Mouse (Mus musculus): ENCODE results near the gene Gm3696. TPM values are rescaled to one million over a fixed set of nuclear protein-coding genes. Genes with fewer than 3 reads are reported as not detected.
"Not testable (repeated sequence)": the region's sequence is repeated elsewhere in the genome, so short reads cannot be mapped to it uniquely, and the experiment has no call there.

Gene Gm3696
- total RNA-seq (2021) = under 1 TPM in 1 of 2 experiments, not detected in 1; 0.30 TPM
- not detected in 2 replicates for polyA plus RNA-seq (2012; rRNA removed)
- long read RNA-seq = 0 reads

- 56% methylated on average over 1 of the region's 3 CpGs for WGBS
- H3K27ac ChIP-seq; H3K36me3 ChIP-seq (ENCODE audit: control insufficient read depth, insufficient read depth, low read length); H3K4me1 ChIP-seq (ENCODE audit: control insufficient read depth, insufficient read depth, low read length); H3K9ac ChIP-seq (ENCODE audit: low read depth, low read length); DNase-seq; H3K4me3 ChIP-seq; H3K27me3 ChIP-seq (ENCODE audit: control insufficient read depth, insufficient read depth, low read length); intact Hi-C loops (cut with DNase I); H3K79me2 ChIP-seq (replicated peaks; ENCODE audit: control insufficient read depth, insufficient read depth, low read length): not testable (repeated sequence)
Measured at GRCm38 (mm10) chr14:7100521-7100920, at the start of gene Gm3696. Gm3696 (minus strand) TSS chr14:7100621.

GRCm38 (mm10) chr14:7125312-7125711 lies 24.9 kb upstream of the Gm3696 start, which contains the start of gene Gm6676:
Gm6676 (minus strand) TSS chr14:7125412.
- H3K36me3 ChIP-seq (ENCODE audit: control insufficient read depth, insufficient read depth, low read length); H3K27ac ChIP-seq; H3K4me3 ChIP-seq; H3K4me1 ChIP-seq (ENCODE audit: control insufficient read depth, insufficient read depth, low read length); H3K9ac ChIP-seq (ENCODE audit: low read depth, low read length); H3K27me3 ChIP-seq (ENCODE audit: control insufficient read depth, insufficient read depth, low read length); DNase-seq; H3K79me2 ChIP-seq (replicated peaks; ENCODE audit: control insufficient read depth, insufficient read depth, low read length); intact Hi-C loops (cut with DNase I): not testable (repeated sequence)
- WGBS = no CpG with 5 or more reads among the region's 2 CpGs

DNA sequence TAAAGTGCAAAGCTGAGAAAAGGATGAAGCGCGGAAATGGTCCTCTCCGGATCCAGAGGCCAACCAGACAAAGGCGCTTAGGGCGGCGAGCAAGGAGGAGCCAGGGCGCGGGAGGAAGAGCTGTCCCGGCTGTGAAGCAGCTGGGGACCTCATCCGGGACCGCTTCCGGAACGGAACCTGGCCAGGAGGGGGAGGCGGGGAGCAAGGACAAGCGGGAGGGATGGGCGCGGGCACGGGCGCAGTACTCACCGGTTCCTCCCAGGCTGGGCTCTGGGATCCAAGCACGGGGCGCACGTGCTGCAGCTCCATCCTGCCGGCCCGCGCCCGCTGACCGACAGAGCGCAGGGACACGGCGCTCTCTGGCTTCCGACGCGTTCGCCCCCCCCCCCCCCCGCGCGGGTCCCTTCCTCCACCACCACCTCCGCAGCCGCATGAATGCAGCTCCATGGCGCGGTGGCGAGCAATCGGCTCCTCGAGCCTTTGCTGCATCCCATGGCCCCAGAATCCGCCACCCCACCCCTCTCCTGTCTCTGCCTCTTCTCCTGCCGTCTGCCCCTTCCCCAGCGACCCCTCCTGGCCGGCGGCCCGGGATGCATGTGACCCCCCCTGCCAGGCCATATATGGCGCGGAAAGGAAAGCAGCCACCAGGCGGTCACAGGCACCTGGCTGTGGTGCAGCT lies 4.8 kb upstream of the Gm3696 start:
- DNase-seq = peak; percentile 2 to 10
- peak overlapping the region; percentile 19 for H3K9ac ChIP-seq (ENCODE audit: low read depth, low read length)
- intact Hi-C loops (cut with DNase I); H3K27ac ChIP-seq; H3K27me3 ChIP-seq (ENCODE audit: control insufficient read depth, insufficient read depth, low read length); H3K4me3 ChIP-seq; H3K36me3 ChIP-seq (ENCODE audit: control insufficient read depth, insufficient read depth, low read length); H3K4me1 ChIP-seq (ENCODE audit: control insufficient read depth, insufficient read depth, low read length); H3K79me2 ChIP-seq (replicated peaks; ENCODE audit: control insufficient read depth, insufficient read depth, low read length): not testable (repeated sequence)
- WGBS = 3% methylated on average over 8 of the region's 54 CpGs

DNA sequence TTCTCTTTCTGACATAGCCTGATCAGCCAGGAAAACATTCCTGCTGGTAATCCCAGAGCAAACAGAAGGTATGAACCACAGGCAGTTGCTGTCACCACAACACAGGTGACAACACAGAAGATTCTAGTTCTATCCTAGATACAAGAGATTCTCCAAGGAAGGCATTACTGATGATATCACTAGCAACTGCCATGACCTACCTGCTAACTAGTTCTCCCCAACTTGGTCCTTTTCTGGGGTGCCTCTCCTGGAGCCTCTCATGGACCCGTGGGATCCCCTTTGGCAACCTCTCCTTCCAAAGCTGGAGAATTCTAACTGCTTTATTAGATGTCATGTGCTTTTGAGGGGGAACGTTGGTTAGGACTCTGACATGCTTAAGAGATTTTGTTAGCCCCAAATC lies 55.6 kb downstream of the Gm3696 start, which contains the start of gene Gm3685:
Gene Gm3685 (minus strand): TSS at position 101 of the 400 bp plus-strand sequence.
- H3K9ac ChIP-seq (ENCODE audit: low read depth, low read length); H3K79me2 ChIP-seq (replicated peaks; ENCODE audit: control insufficient read depth, insufficient read depth, low read length); intact Hi-C loops (cut with DNase I); H3K4me1 ChIP-seq (ENCODE audit: control insufficient read depth, insufficient read depth, low read length); H3K4me3 ChIP-seq; H3K27ac ChIP-seq; H3K36me3 ChIP-seq (ENCODE audit: control insufficient read depth, insufficient read depth, low read length); H3K27me3 ChIP-seq (ENCODE audit: control insufficient read depth, insufficient read depth, low read length); DNase-seq: not testable (repeated sequence)
- WGBS = no CpG with 5 or more reads among the region's 2 CpGs

Other genes starting within 250 kb of the Gm3696 start
- gene Gm3667, start 210.7 kb downstream of the Gm3696 start, total RNA-seq (2021) = not detected
- 0.25 TPM in 1 of 2 replicates, not detected in the other for gene Gm3667, start 210.7 kb downstream of the Gm3696 start, polyA plus RNA-seq (2012; rRNA removed)
- not detected for gene Gm6356, start 126.8 kb downstream of the Gm3696 start, total RNA-seq (2021)
- gene Gm6356, start 126.8 kb downstream of the Gm3696 start, polyA plus RNA-seq (2012; rRNA removed) = not detected in 2 replicates
- gene Gm10406, start 73.2 kb downstream of the Gm3696 start, total RNA-seq (2021) = not detected
- gene Gm10406, start 73.2 kb downstream of the Gm3696 start, polyA plus RNA-seq (2012; rRNA removed) = 0.33 TPM in 1 of 2 replicates, not detected in the other
- not detected for gene Gm3685, start 55.7 kb downstream of the Gm3696 start, total RNA-seq (2021)
- not detected in 2 replicates for gene Gm3685, start 55.7 kb downstream of the Gm3696 start, polyA plus RNA-seq (2012; rRNA removed)
- gene Gm6676, start 24.8 kb upstream of the Gm3696 start, total RNA-seq (2021) = not detected
- not detected in 2 replicates for gene Gm6676, start 24.8 kb upstream of the Gm3696 start, polyA plus RNA-seq (2012; rRNA removed)
- under 1 TPM in 1 of 2 experiments, not detected in 1; 0.11 TPM for gene Gm3512, start 73.9 kb upstream of the Gm3696 start, total RNA-seq (2021)
- 0.21 TPM in 1 of 2 replicates, not detected in the other for gene Gm3512, start 73.9 kb upstream of the Gm3696 start, polyA plus RNA-seq (2012; rRNA removed)
- gene Gm16434, start 93.9 kb upstream of the Gm3696 start, total RNA-seq (2021) = not detected
- not detected in 2 replicates for gene Gm16434, start 93.9 kb upstream of the Gm3696 start, polyA plus RNA-seq (2012; rRNA removed)
- not detected for gene Gm3727, start 164.1 kb upstream of the Gm3696 start, total RNA-seq (2021)
- gene Gm3727, start 164.1 kb upstream of the Gm3696 start, polyA plus RNA-seq (2012; rRNA removed) = not detected in 2 replicates
- under 1 TPM in 1 of 2 experiments, not detected in 1; 0.16 TPM for gene Gm3739, start 214.4 kb upstream of the Gm3696 start, total RNA-seq (2021)
- 0.18 TPM in 1 of 2 replicates, not detected in the other for gene Gm3739, start 214.4 kb upstream of the Gm3696 start, polyA plus RNA-seq (2012; rRNA removed)
- gene Gm5797, start 231.8 kb upstream of the Gm3696 start, total RNA-seq (2021) = not detected
- not detected in 2 replicates for gene Gm5797, start 231.8 kb upstream of the Gm3696 start, polyA plus RNA-seq (2012; rRNA removed)